Comparison of ENCODE assay signal across 29 mouse cellular contexts in the genomic region with DNA sequence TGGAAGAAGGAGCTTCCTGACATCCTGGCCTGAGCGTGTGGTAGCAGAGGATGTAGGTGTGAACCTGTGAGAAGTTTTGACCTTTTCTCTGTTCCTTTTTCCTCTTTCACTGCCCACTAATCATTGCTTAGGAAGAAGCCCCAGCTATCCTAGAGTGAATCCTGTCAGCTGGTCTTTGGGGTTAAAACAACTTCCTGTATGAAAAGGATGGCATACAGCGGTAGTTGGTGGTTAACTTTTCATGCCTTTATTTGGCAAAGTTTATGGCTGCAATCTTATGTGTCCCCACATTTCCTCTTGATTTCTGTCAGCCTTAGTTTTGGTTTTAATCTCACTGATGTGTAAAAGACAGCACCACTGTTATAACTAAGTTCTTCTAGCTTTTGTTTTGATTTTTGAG. TPM values are rescaled to one million over a fixed set of nuclear protein-coding genes. Genes with fewer than 3 reads are reported as not detected.
A peak's percentile ranks its signal among the peaks of the same experiment; 100 is the strongest.
DNase-seq lines count a peak whose midpoint lies in the region; ATAC-seq and TF ChIP-seq lines count a peak whose summit lies in the region.
"Had no signal": no experiment of that assay in that cellular context is flagged by ENCODE, and none has a peak within 500 bp of the region (broad histone marks: within the 10 kb centered on the region; RNA-seq: fewer than 3 reads in every experiment).

No protein-coding gene starts in this region.

- H3K4me3 ChIP-seq in bone marrow, adult 2 months (replicated peaks; ENCODE audit: control insufficient read depth, low read depth, low read length) = no peak overlapping the region
- no peak overlapping the region for H3K4me3 ChIP-seq in neural tube, embryonic 15.5 days (replicated peaks)
- H3K4me3 ChIP-seq: embryonic facial prominence, embryonic 15.5 days; forebrain, embryonic 15.5 days; heart, adult 2 months; heart, embryonic 13.5 days; hindbrain, embryonic 13.5 days; layer of hippocampus, adult 2 months; limb, embryonic 12.5 days; midbrain, embryonic 15.5 days had no signal

- intact Hi-C loops in heart, postnatal 14 days (cut with DNase I) = no loop called here

- H3K9me3 ChIP-seq in neural tube, embryonic 15.5 days (replicated peaks) = no peaks in the 10 kb centered on the region
- H3K9me3 ChIP-seq: embryonic facial prominence, embryonic 15.5 days; forebrain, embryonic 15.5 days; G1E; heart, embryonic 13.5 days; hindbrain, embryonic 13.5 days; limb, embryonic 12.5 days; midbrain, embryonic 15.5 days had no signal

- no peak for TF ChIP-seq POLR2A in bone marrow, adult 2 months (IDR thresholded peaks at IDR 0.05; ENCODE audit: borderline replicate concordance, control insufficient read depth, low read depth, low read length)

- no peaks in the 10 kb centered on the region; the same call in 1 of the 2 replicates for H3K4me1 ChIP-seq in bone marrow, adult 2 months (ENCODE audit: control insufficient read depth, insufficient read depth, low read length)
- no peaks in the 10 kb centered on the region for H3K4me1 ChIP-seq in neural tube, embryonic 15.5 days
- H3K4me1 ChIP-seq: embryonic facial prominence, embryonic 15.5 days; forebrain, embryonic 15.5 days; hindbrain, embryonic 13.5 days; limb, embryonic 12.5 days; midbrain, embryonic 15.5 days had no signal

- H3K4me2 ChIP-seq in neural tube, embryonic 15.5 days = no peak overlapping the region
- H3K4me2 ChIP-seq: embryonic facial prominence, embryonic 15.5 days; forebrain, embryonic 15.5 days; heart, embryonic 13.5 days; hindbrain, embryonic 13.5 days; limb, embryonic 12.5 days; liver, embryonic 11.5 days; midbrain, embryonic 15.5 days had no signal

- WGBS in bone marrow, adult 2 months = 0% methylated on average over 2 of the region's 2 CpGs
- WGBS in neural tube, embryonic 15.5 days = 76% methylated on average over 2 of the region's 2 CpGs

- DNase-seq in heart, adult 11 months = peak; percentile 76
- DNase-seq in heart, postnatal 14 days = no peak
- DNase-seq in splenic B cell, adult 2 months (ENCODE audit: low read depth, low spot score) = peak; percentile 28
- no peak for DNase-seq in thymus, postnatal 25 days
- no peak for DNase-seq in kidney, postnatal 36 days
- DNase-seq: adrenal gland, postnatal 10 days; cerebellum, adult 8-10 months; cerebellum, postnatal 36 days; gastrocnemius, postnatal 14 days; heart, adult 2 months; kidney, adult 8-10 months; kidney, postnatal 10 days; liver, postnatal 0 days; thymus, postnatal 4 days had no signal

- ATAC-seq in megakaryocyte, adult 5-6 weeks (ENCODE audit: poor library complexity, severe bottlenecking) = peak; percentile 53
- no peak for ATAC-seq in neural tube, embryonic 15.5 days (ENCODE audit: low FRiP score)
- ATAC-seq: forebrain, embryonic 15.5 days; liver, postnatal 0 days; lung, postnatal 0 days; midbrain, embryonic 15.5 days; Patski had no signal

- H3K27ac ChIP-seq in bone marrow, adult 2 months (ENCODE audit: control insufficient read depth, insufficient read depth, low read depth, low read length, poor library complexity) = peak overlapping the region; percentile 45; the same call in 1 of the 2 replicates
- H3K27ac ChIP-seq in neural tube, embryonic 15.5 days (replicated peaks) = no peak overlapping the region
- H3K27ac ChIP-seq: embryonic facial prominence, embryonic 15.5 days; forebrain, embryonic 15.5 days; heart, adult 2 months; heart, embryonic 13.5 days; hindbrain, embryonic 13.5 days; layer of hippocampus, adult 2 months; limb, embryonic 12.5 days; midbrain, embryonic 15.5 days had no signal

- H3K36me3 ChIP-seq in splenic B cell, adult 2 months (ENCODE audit: control insufficient read depth, insufficient read depth, low read length, poor library complexity, severe bottlenecking) = peaks cover 7% of the 10 kb centered on the region
- peaks cover 43% of the 10 kb centered on the region for H3K36me3 ChIP-seq in neural tube, embryonic 15.5 days

- no peak for TF ChIP-seq CTCF in bone marrow, adult 2 months (IDR thresholded peaks at IDR 0.05; ENCODE audit: control insufficient read depth, insufficient read depth, low read length)

- H3K9ac ChIP-seq in neural tube, embryonic 15.5 days (replicated peaks) = no peak overlapping the region
- H3K9ac ChIP-seq: embryonic facial prominence, embryonic 15.5 days; forebrain, embryonic 15.5 days; heart, embryonic 13.5 days; hindbrain, embryonic 13.5 days; limb, embryonic 12.5 days; liver, postnatal 0 days; midbrain, embryonic 15.5 days had no signal

- no peaks in the 10 kb centered on the region for H3K27me3 ChIP-seq in splenic B cell, adult 2 months (ENCODE audit: control insufficient read depth, insufficient read depth, low read length, poor library complexity, severe bottlenecking)
- H3K27me3 ChIP-seq in neural tube, embryonic 15.5 days (replicated peaks) = no peaks in the 10 kb centered on the region
- H3K27me3 ChIP-seq: CH12.LX; embryonic facial prominence, embryonic 15.5 days; forebrain, embryonic 15.5 days; heart, embryonic 13.5 days; hindbrain, embryonic 13.5 days; limb, embryonic 12.5 days; midbrain, embryonic 15.5 days; Patski had no signal

RNA-seq across cellular contexts. Expression of a gene that starts 2.6 kb away (rescaled TPM):
- 1 to 10 TPM; 7.9 to 8.7 TPM for total RNA-seq in heart, postnatal 14 days (2021)
- polyA plus RNA-seq in bone marrow, adult 2 months (2011; ENCODE audit: insufficient read depth, insufficient read length, low replicate concordance, missing spikeins) = 37.9 and 47.7 TPM in 2 replicates
- total RNA-seq in megakaryocyte, adult 5-6 weeks (2015) = 21.5 and 25.4 TPM in 2 replicates
- total RNA-seq in megakaryocyte, adult 5-6 weeks (2017) = 20.4 and 28.9 TPM in 2 replicates
- polyA plus RNA-seq in neural tube, embryonic 15.5 days (2015; fragmentation: Nextera tagmentation; extraction: Ambion mirVana) = 44.8 and 52.5 TPM in 2 replicates

RNA-seq across cellular contexts. Expression of a gene that starts 12.0 kb away (rescaled TPM):
- 10 to 100 TPM; 43.9 to 44.0 TPM for total RNA-seq in heart, postnatal 14 days (2021)
- 25.1 and 48.4 TPM in 2 replicates for polyA plus RNA-seq in bone marrow, adult 2 months (2011; ENCODE audit: insufficient read depth, insufficient read length, low replicate concordance, missing spikeins)
- 22.8 and 29.9 TPM in 2 replicates for total RNA-seq in megakaryocyte, adult 5-6 weeks (2015)
- 37.2 and 43.3 TPM in 2 replicates for total RNA-seq in megakaryocyte, adult 5-6 weeks (2017)
- 83.5 and 83.7 TPM in 2 replicates for polyA plus RNA-seq in neural tube, embryonic 15.5 days (2015; fragmentation: Nextera tagmentation; extraction: Ambion mirVana)

RNA-seq across cellular contexts. Expression of a gene that starts 12.5 kb away (rescaled TPM):
- total RNA-seq in heart, postnatal 14 days (2021) = 10 to 100 TPM; 21.0 to 21.4 TPM
- polyA plus RNA-seq in bone marrow, adult 2 months (2011; ENCODE audit: insufficient read depth, insufficient read length, low replicate concordance, missing spikeins) = 10.8 and 30.8 TPM in 2 replicates
- total RNA-seq in megakaryocyte, adult 5-6 weeks (2015) = 4.9 and 7.9 TPM in 2 replicates
- total RNA-seq in megakaryocyte, adult 5-6 weeks (2017) = 28.0 and 29.5 TPM in 2 replicates
- polyA plus RNA-seq in neural tube, embryonic 15.5 days (2015; fragmentation: Nextera tagmentation; extraction: Ambion mirVana) = 71.1 and 81.9 TPM in 2 replicates

RNA-seq across cellular contexts. Expression of a gene that starts 57.7 kb away (rescaled TPM):
- total RNA-seq in heart, postnatal 14 days (2021) = 10 to 100 TPM; 15.8 to 18.5 TPM
- 44.7 and 86.6 TPM in 2 replicates for polyA plus RNA-seq in bone marrow, adult 2 months (2011; ENCODE audit: insufficient read depth, insufficient read length, low replicate concordance, missing spikeins)
- 26.8 and 34.1 TPM in 2 replicates for total RNA-seq in megakaryocyte, adult 5-6 weeks (2015)
- total RNA-seq in megakaryocyte, adult 5-6 weeks (2017) = 21.6 and 25.8 TPM in 2 replicates
- 37.3 and 39.4 TPM in 2 replicates for polyA plus RNA-seq in neural tube, embryonic 15.5 days (2015; fragmentation: Nextera tagmentation; extraction: Ambion mirVana)

Comparison
In these comparisons a context has a peak if more than half of its experiments do, and no peak if none do; other contexts are left out.
1. DNase-seq: peak in heart, adult 11 months (single experiment) and splenic B cell, adult 2 months (single experiment); none in heart, postnatal 14 days (0 of 2), thymus, postnatal 25 days (single experiment) and kidney, postnatal 36 days (0 of 2).